Mouse (Mus musculus): ENCODE data around the gene Zfp276.

GRCm38 (mm10) chr8:123224278-123225266, 29.4 kb upstream of the Zfp276 start, which contains the start of gene Cdk10:
- TF ChIP-seq CTCF (IDR thresholded peaks at IDR 0.05; ENCODE audit: extremely low read depth, insufficient read length, insufficient replicate concordance, low read depth, low read length) (no peak), POLR2A (IDR thresholded peaks at IDR 0.05; ENCODE audit: low read depth, low read length) (peak; percentile 88)

All from small intestine, adult 2 months (tissue).